Mouse (Mus musculus) heart, embryonic 15.5 days (tissue): Measurements from ENCODE around the gene Cd164. TPM values are rescaled to one million over a fixed set of nuclear protein-coding genes. Genes with fewer than 3 reads are reported as not detected.

Experiments
- ATAC-seq: fragments of 200-750 bp; cut with Nextera tagmentation; replicated peaks from 2 replicates; pipeline ENCODE4 v1.8.0; 2017; ENCODE audit warnings: low read depth, moderate TSS enrichment; ENCODE audit not compliant: insufficient number of reproducible peaks, insufficient read depth, low FRiP score
- H3K27ac ChIP-seq: fragments of 300-500 bp; sonication (generic); 2 replicates; pipeline ENCODE4 v1.5.1; 2015; ENCODE audit warnings: mild to moderate bottlenecking, inconsistent platforms
- H3K27me3 ChIP-seq: fragments of 300-500 bp; sonication (generic); 2 replicates; pipeline ENCODE4 v1.6.1; 2015; ENCODE audit warnings: inconsistent platforms
- H3K36me3 ChIP-seq: fragments of 300-500 bp; sonication (generic); 2 replicates; pipeline ENCODE4 v1.6.1; 2015; ENCODE audit warnings: mild to moderate bottlenecking, inconsistent platforms
- H3K4me1 ChIP-seq: fragments of 300-500 bp; sonication (generic); replicated peaks from 2 replicates; pipeline ENCODE4 v1.6.1; 2015; ENCODE audit warnings: inconsistent platforms
- H3K4me2 ChIP-seq: fragments of 300-500 bp; sonication (generic); 2 replicates; pipeline ENCODE4 v1.6.1; 2015; ENCODE audit warnings: inconsistent platforms, mild to moderate bottlenecking, moderate library complexity
- H3K4me3 ChIP-seq: fragments of 300-500 bp; sonication (generic); 2 replicates; pipeline ENCODE4 v1.5.1; 2015; ENCODE audit warnings: mild to moderate bottlenecking, inconsistent platforms
- H3K9ac ChIP-seq: fragments of 300-500 bp; sonication (generic); 2 replicates; pipeline ENCODE4 v1.6.1; 2015; ENCODE audit warnings: mild to moderate bottlenecking, inconsistent platforms
- H3K9me3 ChIP-seq: fragments of 300-500 bp; sonication (generic); replicated peaks from 2 replicates; pipeline ENCODE4 v1.6.1; 2016; ENCODE audit warnings: inconsistent platforms
- WGBS: fragments of 180-500 bp; shearing (Covaris S2); methylation state at CpG from one replicate; pipeline ENCODE4 v1.1.7; 2015; ENCODE audit warnings: mixed read lengths; 5-methylcytosine and 5-hydroxymethylcytosine counted together
- polyA plus RNA-seq: library from polyadenylated mRNA; unstranded; fragments of >200 nt; fragmentation: Nextera tagmentation; extraction: Ambion mirVana; gene quantifications from 2 replicates; pipeline ENCODE4 v1.2.1, GENCODE M21; 2015

Cd164 gene
- polyA plus RNA-seq, 1 experiment from 2014 or later = 174 TPM

- 48% methylated on average over 3 of the region's 3 CpGs for WGBS
- no peaks in the 10 kb centered on the region for H3K27me3 ChIP-seq
- H3K9me3 ChIP-seq = peaks cover 7% of the 10 kb centered on the region; the same call in 1 of the 2 replicates
- no peak overlapping the region for H3K4me3 ChIP-seq
- no peak overlapping the region for H3K4me2 ChIP-seq
- ATAC-seq = no peak
- H3K9ac ChIP-seq = no peak overlapping the region
- peaks cover 12% of the 10 kb centered on the region for H3K4me1 ChIP-seq
- 0 out of 2 replicates have a peak, but pooled peaks cover 3% of the 10 kb centered on the region for H3K36me3 ChIP-seq
- peak overlapping the region; percentile 4; the same call in 1 of the 2 replicates for H3K27ac ChIP-seq
These were observed 33.1 kb downstream of the Cd164 start for GRCm38 (mm10) chr10:41552319-41552718.

DNA sequence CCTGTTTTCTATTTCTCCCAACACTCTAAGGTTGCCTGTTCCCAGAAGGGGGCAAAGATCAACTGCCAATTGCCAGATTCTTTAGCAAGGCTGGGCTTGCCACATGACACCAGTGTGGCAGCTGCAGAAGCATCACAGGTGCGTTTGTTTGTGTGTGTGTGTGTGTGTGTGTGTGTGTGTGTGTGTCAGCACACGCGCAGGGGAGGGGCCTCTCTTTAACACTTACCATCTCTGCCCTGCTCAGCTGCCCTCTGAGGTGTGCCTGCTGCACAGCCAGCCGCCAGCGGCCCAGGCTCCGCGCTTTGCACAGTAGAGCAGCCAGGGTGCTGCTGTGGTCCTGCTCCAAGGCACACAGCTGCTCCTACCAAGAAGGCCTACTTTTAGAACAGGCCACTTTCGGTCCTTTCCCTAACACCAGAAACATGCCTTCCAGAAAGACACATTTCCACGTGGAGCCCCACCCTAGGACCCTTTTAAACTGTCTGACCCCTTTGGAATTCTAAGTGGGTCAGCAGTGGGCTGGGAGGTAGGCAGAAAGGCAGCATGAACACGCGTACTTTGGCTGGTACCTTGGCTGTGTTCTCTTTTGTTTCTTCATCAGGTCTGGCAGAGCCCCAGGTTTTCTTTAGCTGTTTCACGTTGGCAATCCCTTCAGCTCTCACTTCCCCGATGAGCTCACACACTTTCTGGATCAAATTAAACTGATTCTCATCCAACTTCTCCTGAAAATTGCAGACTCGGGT lies 33.8 kb downstream of the Cd164 start:
- Histone ChIP-seq H3K27ac (peak overlapping the region; percentile 14), H3K9ac (no peak overlapping the region), H3K27me3 (no peaks in the 10 kb centered on the region), H3K4me3 (no peak overlapping the region), H3K9me3 (peaks cover 7% of the 10 kb centered on the region; the same call in 1 of the 2 replicates), H3K4me1 (peaks cover 12% of the 10 kb centered on the region), H3K4me2 (no peak overlapping the region), H3K36me3 (0 out of 2 replicates have a peak, but pooled peaks cover 3% of the 10 kb centered on the region)
- 44% methylated on average over 14 of the region's 14 CpGs for WGBS
- peak; percentile 72; the same call in 1 of the 2 replicates for ATAC-seq

DNA sequence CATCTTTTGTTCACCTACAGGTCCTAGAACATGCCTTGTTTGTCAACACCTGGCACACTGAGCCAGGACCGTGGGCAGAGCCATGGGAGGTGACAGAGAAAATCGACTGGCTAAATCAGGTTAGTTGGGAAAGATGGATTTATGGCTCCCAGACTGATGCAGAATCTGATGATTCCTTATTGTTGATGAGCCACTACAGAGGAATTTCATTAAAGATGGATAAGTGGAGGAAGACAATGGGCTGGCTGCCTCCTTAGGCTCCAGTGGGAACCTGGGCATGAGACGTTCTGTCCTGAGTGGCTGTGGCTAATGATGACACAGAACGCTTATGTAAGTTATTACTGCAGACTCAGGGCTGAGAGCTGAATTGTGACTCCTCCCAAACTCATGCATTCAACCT lies 34.5 kb downstream of the Cd164 start:
- Histone ChIP-seq H3K9ac (no peak overlapping the region), H3K4me3 (no peak overlapping the region), H3K27ac (no peak overlapping the region), H3K4me1 (peaks cover 12% of the 10 kb centered on the region), H3K9me3 (peaks cover 7% of the 10 kb centered on the region; the same call in 1 of the 2 replicates), H3K36me3 (0 out of 2 replicates have a peak, but pooled peaks cover 3% of the 10 kb centered on the region), H3K4me2 (no peak overlapping the region), H3K27me3 (no peaks in the 10 kb centered on the region)
- no peak for ATAC-seq
- 75% methylated on average over 4 of the region's 4 CpGs for WGBS

GRCm38 (mm10) chr10:41555081-41555480 lies 35.9 kb downstream of the Cd164 start:
- Histone ChIP-seq H3K36me3 (no peaks in the 10 kb centered on the region; the same call in 1 of the 2 replicates), H3K27ac (no peak overlapping the region), H3K27me3 (no peaks in the 10 kb centered on the region), H3K4me1 (peaks cover 12% of the 10 kb centered on the region), H3K9me3 (no peaks in the 10 kb centered on the region), H3K4me3 (no peak overlapping the region), H3K4me2 (no peak overlapping the region), H3K9ac (no peak overlapping the region)
- no peak for ATAC-seq
- 85% methylated on average over 3 of the region's 3 CpGs for WGBS

- no peaks in the 10 kb centered on the region for H3K27me3 ChIP-seq
- 96% methylated on average over 1 of the region's 1 CpGs for WGBS
- no peaks in the 10 kb centered on the region; the same call in 1 of the 2 replicates for H3K36me3 ChIP-seq
- H3K9ac ChIP-seq = no peak overlapping the region
- no peak for ATAC-seq
- H3K4me2 ChIP-seq = no peak overlapping the region
- H3K9me3 ChIP-seq = no peaks in the 10 kb centered on the region
- H3K4me3 ChIP-seq = no peak overlapping the region
- H3K4me1 ChIP-seq = peaks cover 11% of the 10 kb centered on the region
- H3K27ac ChIP-seq = no peak overlapping the region
These were observed 39.2 kb downstream of the Cd164 start for GRCm38 (mm10) chr10:41558401-41558800.

DNA sequence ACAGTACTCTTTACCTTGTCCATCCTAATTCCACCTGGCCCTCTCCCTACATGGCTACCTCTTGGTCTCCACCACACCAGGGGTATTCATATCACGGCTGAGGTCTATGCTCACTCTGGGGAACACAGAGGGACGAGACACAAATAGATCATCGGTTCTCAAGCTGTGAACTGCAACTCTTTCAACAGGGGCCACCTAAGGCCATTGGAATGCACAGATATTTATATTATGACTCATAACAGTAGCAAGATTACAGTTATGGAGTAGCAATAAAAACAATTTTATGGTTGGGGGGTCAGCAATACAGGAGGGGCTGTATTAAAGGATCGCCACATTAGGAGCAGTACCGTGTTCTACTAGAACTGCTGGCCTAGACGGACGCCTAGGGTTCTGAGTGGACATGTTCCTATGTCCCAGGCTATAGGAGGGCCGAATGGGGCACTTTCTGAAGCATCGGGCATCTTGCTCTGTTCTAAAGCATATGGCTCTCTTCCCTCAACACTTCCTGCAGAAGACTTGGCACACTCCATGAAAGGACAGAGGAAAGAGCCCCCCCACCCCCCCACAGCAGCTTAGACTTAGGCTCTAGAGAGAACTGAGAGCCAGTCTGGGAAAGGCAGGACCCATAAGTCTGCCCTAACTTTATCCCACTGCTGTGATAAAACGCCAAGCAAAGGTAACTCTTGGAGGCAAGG lies 42.6 kb downstream of the Cd164 start:
- Histone ChIP-seq H3K4me2 (no peak overlapping the region), H3K4me1 (peaks cover 16% of the 10 kb centered on the region; the same call in 1 of the 2 replicates), H3K27me3 (no peaks in the 10 kb centered on the region), H3K27ac (no peak overlapping the region), H3K36me3 (no peaks in the 10 kb centered on the region; the same call in 1 of the 2 replicates), H3K9me3 (no peaks in the 10 kb centered on the region), H3K4me3 (no peak overlapping the region), H3K9ac (no peak overlapping the region)
- no peak for ATAC-seq
- 70% methylated on average over 10 of the region's 10 CpGs for WGBS

GRCm38 (mm10) chr10:41565141-41565540 lies 45.9 kb downstream of the Cd164 start:
- Histone ChIP-seq H3K9ac (no peak overlapping the region), H3K4me2 (no peak overlapping the region)
- 22% methylated on average over 5 of the region's 5 CpGs for WGBS

DNA sequence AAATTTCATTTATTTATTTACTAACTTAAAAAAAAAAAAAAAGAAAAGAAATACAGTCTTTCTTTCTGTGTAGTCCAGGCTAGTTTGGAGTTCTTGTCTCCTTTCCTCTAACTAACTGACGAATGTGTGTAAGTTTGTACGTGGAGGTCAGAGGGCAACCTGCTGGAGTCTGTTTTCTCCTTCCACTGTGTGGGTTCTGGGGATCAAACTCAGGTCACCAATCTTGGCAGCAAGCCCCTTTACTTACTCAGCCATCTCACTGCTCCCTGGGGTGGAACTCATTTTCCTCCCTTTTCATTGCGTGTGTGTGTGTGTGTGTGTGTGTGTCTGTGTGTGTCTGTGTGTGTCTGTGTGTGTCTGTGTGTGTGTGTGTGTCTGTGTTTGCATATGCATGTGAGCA lies 49.1 kb downstream of the Cd164 start:
- WGBS = 44% methylated on average over 3 of the region's 3 CpGs
- no peak overlapping the region for H3K27ac ChIP-seq
- ATAC-seq = no peak

More at GRCm38 (mm10) chr10:41565141-41565540, 45.9 kb downstream of the Cd164 start:
- Histone ChIP-seq H3K27me3 (no peaks in the 10 kb centered on the region), H3K27ac (no peak overlapping the region), H3K36me3 (no peaks in the 10 kb centered on the region; the same call in 1 of the 2 replicates), H3K4me3 (no peak overlapping the region), H3K4me1 (peaks cover 16% of the 10 kb centered on the region; the same call in 1 of the 2 replicates), H3K9me3 (no peaks in the 10 kb centered on the region)
- no peak for ATAC-seq

DNA sequence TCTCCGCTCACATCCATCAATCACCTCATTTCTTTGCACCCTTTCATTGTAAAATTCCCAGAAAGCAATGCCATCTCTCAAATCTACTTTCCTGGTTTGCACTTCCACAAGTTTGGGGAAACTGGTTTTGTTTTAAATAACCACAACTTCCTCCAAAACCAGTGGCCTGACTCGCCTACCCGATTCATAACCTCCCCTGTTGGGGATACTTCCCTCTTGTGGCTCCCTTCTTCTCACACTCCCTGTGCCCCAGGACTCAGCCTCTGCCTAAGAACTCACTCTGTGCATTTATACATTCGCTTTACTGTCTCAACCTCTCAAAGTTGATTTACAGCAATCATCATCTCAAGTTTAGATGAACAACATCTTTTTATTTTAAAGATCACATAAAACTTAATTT lies 51.9 kb downstream of the Cd164 start:
- Histone ChIP-seq H3K27me3 (no peaks in the 10 kb centered on the region), H3K4me2 (no peak overlapping the region), H3K4me3 (no peak overlapping the region), H3K27ac (no peak overlapping the region), H3K9ac (no peak overlapping the region), H3K36me3 (no peaks in the 10 kb centered on the region), H3K9me3 (no peaks in the 10 kb centered on the region), H3K4me1 (peaks cover 24% of the 10 kb centered on the region)
- 68% methylated on average over 4 of the region's 4 CpGs for WGBS
- no peak for ATAC-seq

More for the DNA sequence above, 49.1 kb downstream of the Cd164 start:
- H3K27me3 ChIP-seq = no peaks in the 10 kb centered on the region
- H3K4me1 ChIP-seq = peaks cover 28% of the 10 kb centered on the region
- H3K9ac ChIP-seq = no peak overlapping the region
- no peak overlapping the region for H3K4me3 ChIP-seq
- no peaks in the 10 kb centered on the region for H3K9me3 ChIP-seq
- no peak overlapping the region for H3K4me2 ChIP-seq
- H3K36me3 ChIP-seq = no peaks in the 10 kb centered on the region

DNA sequence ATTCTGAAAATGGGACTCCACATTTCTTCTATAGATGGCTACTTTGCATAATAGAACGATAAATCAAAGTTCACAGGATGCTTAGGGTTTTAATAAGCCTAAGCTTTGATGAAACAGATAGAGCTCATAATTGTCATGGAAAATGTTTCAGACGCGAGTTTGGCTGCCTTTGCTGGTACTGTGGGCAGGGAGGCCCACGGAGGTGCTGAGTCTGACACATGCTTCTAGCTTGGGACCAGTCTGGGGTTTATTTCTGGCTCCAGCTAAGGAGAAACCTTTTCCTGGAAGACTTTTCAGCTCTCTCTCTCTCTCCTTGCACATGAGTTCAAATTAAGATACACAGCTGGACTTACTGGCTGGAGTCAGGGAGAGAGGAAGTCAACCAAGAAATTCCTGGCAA lies 53.1 kb downstream of the Cd164 start:
- WGBS = 71% methylated on average over 4 of the region's 4 CpGs
- H3K27me3 ChIP-seq = no peaks in the 10 kb centered on the region
- no peak overlapping the region for H3K9ac ChIP-seq
- no peaks in the 10 kb centered on the region for H3K36me3 ChIP-seq
- no peak overlapping the region for H3K27ac ChIP-seq
- H3K4me2 ChIP-seq = no peak overlapping the region
- no peak for ATAC-seq
- H3K4me1 ChIP-seq = peaks cover 27% of the 10 kb centered on the region
- H3K4me3 ChIP-seq = no peak overlapping the region
- H3K9me3 ChIP-seq = no peaks in the 10 kb centered on the region

GRCm38 (mm10) chr10:41573190-41573589 lies 54.0 kb downstream of the Cd164 start:
- Histone ChIP-seq H3K4me2 (peak overlapping the region; percentile 36; the same call in 1 of the 2 replicates), H3K4me3 (no peak overlapping the region), H3K27me3 (no peaks in the 10 kb centered on the region), H3K4me1 (peaks cover 27% of the 10 kb centered on the region), H3K9me3 (no peaks in the 10 kb centered on the region), H3K9ac (no peak overlapping the region), H3K36me3 (no peaks in the 10 kb centered on the region), H3K27ac (no peak overlapping the region)
- 23% methylated on average over 6 of the region's 6 CpGs for WGBS
- no peak for ATAC-seq
